Mouse (Mus musculus): ENCODE data around the gene Rrnad1.

DNA sequence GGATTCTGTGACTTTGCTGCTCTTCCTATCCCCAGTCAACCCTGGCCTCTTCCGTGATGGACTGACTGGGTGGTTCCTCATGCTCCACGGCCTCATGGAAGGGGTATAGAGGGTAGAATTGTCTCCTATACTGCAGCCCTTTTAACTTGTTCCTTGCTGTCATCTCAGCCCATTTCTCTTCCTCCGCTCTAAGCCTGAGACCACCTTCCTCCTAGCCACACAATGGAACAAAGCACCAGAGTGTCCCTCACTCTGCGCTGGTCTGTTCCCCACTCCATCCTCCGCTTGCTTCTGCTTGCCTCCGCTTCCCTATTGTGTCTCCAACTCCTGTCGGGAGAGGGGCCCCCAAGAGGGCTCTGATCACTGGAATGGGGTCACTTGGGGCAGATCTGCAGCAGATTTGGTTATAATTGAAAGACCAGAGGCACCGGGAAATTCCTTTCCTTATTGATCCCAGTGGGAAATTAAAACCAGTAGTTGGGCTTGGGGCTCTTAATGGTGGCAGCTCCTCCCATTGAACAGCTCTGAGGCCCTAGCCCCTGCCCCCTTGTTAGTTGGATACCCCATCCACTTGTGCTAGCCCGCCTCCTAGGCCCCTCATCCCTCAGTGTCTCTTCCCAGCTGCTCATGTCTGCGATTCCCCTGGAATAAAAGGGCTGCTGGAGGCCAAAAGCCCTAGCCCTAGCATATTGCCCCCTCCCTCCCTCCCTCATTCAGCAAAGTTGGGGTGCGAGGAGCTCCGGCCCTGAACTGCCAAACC is 15.4 kb upstream of the Rrnad1 start:
- TF ChIP-seq CTCF (IDR thresholded peaks at IDR 0.05; ENCODE audit: borderline replicate concordance, extremely low read depth, insufficient read depth, insufficient read length) (no peak), POLR2A (IDR thresholded peaks at IDR 0.05; ENCODE audit: borderline replicate concordance, extremely low read depth, insufficient read depth, insufficient read length, poor library complexity, severe bottlenecking) (no peak)

All from brain, embryonic 14.5 days (tissue).